Mouse (Mus musculus) layer of hippocampus, postnatal 10 days (tissue): ENCODE results near the gene Sfn. TPM values are rescaled to one million over a fixed set of nuclear protein-coding genes. Genes with fewer than 3 reads are reported as not detected.
A peak's percentile ranks its signal among the peaks of the same experiment; 100 is the strongest.

Experiments used
- DNase-seq, 2 experiments: peaks; one replicate each; pipeline ENCODE4 v3.0.0; 2021; ENCODE audit warnings: low spot score in 2 of 2
- total RNA-seq, 2 experiments: library from RNA; stranded (reverse); gene quantifications; 2 replicates each; pipeline ENCODE4 v1.2.3; 2021

Sfn gene
- total RNA-seq, 2 experiments from 2014 or later, result 1.8 to 2.1 TPM

DNA sequence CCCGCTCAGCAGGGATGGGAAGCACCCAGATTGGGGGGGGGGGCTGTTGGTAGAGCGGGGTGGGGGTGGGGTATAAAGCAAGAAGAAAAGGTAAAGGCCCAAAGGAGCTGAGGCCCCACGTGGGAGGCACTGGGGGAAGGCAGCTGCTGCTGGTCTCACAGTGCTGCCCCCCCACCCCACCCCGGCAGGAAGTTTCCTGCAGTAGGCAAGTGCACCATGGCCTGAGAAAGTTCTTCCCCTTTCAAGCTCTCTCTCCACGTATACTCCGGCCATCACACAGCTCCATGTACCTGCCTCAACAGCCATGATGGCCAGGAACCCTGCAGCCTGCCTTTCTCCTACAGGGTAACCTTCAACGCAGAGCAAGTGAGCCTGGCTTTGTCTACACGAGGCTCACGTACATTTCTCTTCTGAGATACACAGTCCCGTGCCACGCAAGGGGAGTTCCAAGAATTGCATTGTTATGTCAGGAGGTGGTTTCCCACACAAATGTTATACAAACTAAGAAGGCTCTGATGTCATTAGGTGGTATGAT lies 20.3 kb upstream of the Sfn start:
- no peak for DNase-seq

GRCm38 (mm10) chr4:133620668-133621067 lies 18.7 kb upstream of the Sfn start:
- DNase-seq, result no peak

DNA sequence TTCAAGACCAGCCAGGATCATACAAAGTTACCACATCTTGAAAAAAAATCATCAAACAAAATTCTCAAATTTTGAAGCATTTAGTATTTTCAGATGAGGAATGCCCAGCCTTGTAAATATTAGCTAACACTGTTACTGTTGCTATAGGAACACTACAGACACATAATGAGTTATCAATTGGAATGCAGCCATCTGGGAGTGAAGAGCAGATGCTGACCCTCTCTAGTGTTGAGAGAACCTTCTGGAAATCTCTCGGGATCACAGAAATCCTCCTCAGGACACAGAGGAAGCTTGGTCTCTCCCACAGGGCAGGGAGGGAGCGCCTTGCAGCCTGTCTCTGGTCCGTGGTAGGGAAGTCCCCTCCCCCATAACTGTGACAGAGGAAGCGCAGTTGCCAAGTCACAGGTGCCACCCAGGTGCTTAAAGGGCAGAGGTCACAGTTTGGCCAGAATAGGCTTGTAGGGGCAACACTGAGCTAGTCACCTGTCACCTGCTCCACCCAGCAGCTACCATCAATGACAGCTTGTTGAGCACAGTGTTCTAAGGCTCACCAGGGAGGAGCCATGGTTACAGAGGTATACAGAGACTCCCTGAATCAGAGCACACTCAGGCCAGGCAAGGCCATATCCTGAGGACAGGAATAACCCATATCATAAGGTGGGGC lies 17.6 kb upstream of the Sfn start:
- DNase-seq, result no peak

GRCm38 (mm10) chr4:133617936-133618335 lies 16.0 kb upstream of the Sfn start:
- no peak for DNase-seq

DNA sequence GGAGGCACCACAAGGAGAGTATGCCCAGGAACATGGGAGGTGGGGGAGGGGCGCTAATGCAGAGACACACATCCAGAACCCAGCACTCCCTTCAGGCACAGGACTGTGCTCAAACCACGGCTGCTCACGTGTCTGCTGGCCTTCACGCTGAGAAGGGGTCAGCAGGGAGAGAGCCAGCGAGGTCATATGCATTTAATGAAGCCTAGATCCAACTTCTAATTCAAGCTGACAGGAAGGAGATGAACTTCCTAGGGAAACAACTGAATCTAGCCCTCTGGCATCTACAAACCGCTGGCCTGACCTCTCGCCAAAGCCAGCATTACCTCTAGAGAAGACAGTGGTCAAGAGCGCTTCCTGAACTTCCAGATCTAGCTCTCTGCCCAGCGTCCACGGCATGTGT lies 13.4 kb upstream of the Sfn start:
- DNase-seq, result no peak

DNA sequence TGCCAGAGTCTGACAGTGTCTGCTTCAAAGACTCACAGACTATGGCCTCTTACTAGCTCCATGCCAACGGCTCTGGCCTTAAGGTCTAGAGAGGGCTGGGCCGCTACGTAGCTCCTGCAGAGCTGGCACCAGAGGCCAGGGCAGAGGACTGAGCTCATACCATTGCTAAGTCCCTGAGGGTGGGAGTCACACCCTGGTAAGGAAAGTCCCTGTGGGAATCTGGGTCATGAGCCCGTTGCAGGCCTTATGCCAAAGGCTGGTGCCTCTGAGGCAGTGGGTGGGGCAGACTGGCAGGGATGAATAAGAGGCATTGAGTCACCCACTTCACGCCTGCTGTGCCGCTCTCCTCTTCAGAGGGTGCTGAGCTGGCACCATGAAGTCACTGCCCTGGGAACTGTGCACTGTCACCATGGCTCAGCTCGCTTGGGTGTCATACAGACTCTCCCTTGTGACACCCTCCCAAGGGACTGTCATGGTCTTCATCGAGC lies 12.3 kb upstream of the Sfn start:
- peak; percentile 51 to 52 for DNase-seq

DNA sequence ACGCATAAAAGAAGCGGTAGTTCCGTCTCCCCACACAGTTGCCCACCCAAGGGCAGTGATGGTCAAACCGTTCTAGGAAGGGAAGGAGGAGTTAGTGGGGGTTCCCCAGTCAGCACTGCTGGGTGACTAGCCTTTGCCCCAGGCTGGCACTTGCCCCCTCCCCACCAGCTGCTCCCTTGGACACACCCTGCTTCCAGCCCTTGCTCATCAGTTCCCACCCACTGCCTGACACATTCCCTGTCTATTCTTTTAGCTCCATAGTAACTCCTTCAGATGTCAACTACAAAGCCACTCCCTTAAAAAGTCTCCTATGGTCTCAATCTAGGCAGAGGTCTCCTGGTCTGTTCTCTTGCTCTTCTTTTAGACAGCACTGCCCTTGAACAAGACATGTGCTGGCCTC lies 11.9 kb upstream of the Sfn start:
- DNase-seq, result no peak

- no peak for DNase-seq
Observed at GRCm38 (mm10) chr4:133613026-133613425, 11.1 kb upstream of the Sfn start.

- DNase-seq, result no peak
Observed at GRCm38 (mm10) chr4:133612416-133612815, 10.4 kb upstream of the Sfn start.

DNA sequence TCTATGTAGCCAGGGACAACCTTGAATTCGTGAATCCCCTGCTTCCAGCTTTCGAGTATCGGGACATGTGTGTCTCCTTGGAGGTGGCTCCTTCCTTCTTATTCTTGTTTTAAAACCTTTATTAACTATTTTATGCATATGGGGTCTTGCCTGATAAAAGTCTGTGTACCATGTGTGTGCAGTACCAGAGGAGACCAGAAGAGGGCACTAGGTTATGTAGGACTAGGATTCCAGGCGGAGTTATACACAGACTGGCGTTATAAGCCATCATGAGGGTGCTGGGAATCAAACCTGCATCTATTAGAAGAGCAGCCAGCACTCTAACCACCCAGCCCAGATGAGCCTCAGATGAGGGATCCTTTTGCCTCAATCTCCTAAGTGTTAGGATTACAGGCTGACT lies 9.8 kb upstream of the Sfn start:
- no peak for DNase-seq

DNA sequence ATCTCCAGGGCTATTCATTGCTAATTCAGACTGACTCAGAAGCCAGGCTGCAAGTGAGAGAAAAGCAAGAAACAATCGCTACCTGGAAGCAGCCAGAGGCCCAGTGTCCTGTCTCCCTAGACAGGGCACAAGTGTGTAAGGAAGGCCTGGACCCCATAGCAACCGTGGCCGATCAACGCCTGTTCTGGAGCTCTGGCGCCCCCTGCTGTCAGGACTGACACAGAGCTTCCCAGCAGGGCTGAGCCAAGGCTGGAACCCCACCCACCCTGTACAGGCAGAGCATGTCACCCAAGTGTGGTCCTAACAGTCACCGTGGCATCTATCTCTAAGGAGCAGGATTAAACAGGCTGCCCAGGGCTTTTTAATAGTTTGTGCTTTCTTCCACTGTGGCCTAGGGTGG lies 7.8 kb upstream of the Sfn start:
- peak; percentile 78 to 84 for DNase-seq

- DNase-seq, result no peak
Observed at GRCm38 (mm10) chr4:133607284-133607683, 5.3 kb upstream of the Sfn start.

- DNase-seq, result no peak
Observed at GRCm38 (mm10) chr4:133605330-133605729, 3.4 kb upstream of the Sfn start.

- no peak for DNase-seq
Observed at GRCm38 (mm10) chr4:133604856-133605255, 2.9 kb upstream of the Sfn start.

- no peak for DNase-seq
Observed at GRCm38 (mm10) chr4:133604175-133604574, 2.2 kb upstream of the Sfn start.

DNA sequence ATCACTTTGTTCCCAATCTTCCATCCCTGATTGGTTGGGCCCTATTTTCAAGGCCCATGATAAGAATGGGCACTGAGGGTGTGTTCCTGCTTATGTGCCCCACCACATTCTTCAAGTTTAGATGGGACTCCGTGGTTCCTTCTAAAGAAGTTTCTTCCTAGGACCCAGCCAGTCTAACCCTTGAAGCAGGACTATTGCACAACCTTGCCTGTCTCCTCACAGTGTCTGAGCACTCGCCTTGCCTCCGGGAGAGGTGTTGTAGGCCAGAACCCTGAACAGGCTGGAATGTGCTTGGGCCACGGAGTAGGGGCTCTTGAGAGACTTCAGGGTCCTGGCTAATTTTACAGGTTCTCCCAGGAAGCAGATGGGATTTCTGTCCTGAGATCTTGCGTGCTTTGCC lies 1.1 kb upstream of the Sfn start:
- no peak for DNase-seq

GRCm38 (mm10) chr4:133600306-133600705 lies 1.7 kb downstream of the Sfn start:
- DNase-seq, result no peak

- DNase-seq, result peak; percentile 71 to 80
Observed at GRCm38 (mm10) chr4:133599571-133600073, 2.3 kb downstream of the Sfn start.

DNA sequence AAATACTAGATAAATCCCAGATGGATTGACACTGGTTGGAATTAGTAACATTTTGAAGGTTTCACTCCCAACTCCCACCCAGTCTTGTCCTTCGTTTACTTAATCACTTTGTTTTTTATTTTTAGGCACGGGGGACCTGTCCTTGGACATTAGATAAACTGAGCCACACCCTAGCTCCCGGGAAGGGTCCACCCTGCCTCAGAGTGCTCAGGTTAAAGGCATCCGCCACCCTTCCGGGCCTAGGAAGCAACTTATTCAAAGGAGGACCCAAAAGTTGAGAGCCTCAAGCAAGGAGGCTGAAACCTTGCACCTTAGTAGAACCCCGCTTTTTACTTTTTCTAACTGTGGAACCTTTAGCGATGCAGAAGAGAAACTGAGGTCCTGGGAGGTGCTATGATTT lies 2.9 kb downstream of the Sfn start:
- DNase-seq, result no peak

GRCm38 (mm10) chr4:133598616-133599015 lies 3.4 kb downstream of the Sfn start:
- no peak for DNase-seq

DNA sequence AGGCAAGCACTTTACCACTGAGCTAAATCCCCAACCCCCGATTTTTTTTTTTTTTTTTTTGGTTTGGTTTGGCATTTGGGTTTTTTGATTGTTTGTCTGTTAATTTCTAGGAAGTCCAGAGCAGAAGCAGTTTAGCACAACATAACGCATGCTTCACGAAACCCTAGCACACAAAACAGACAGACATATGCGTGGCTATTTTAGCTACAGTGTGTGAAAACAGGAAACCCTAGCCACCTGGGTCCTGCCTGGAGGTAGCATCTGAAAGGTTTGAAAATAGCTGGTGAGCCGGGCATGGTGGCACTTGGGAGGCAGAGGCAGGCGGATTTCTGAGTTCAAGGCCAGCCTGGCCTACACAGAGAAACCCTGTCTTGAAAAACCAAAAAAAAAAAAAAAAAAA lies 5.9 kb downstream of the Sfn start:
- DNase-seq, result no peak

- no peak for DNase-seq
Observed at GRCm38 (mm10) chr4:133595538-133595937, 6.4 kb downstream of the Sfn start.

GRCm38 (mm10) chr4:133592570-133592969 lies 9.4 kb downstream of the Sfn start:
- peak; percentile 78 to 79 for DNase-seq
